Mouse (Mus musculus) neural tube, embryonic 12.5 days (tissue): ENCODE measurements at regions not wholly inside any gene's neighbourhood (a gene's known extent, or its start where the extent isn't known, plus 50 kb on each side); places are given as distances from the start of the nearest gene placed in this dataset.

Experiments
- ATAC-seq: fragments of 200-750 bp; cut with Nextera tagmentation; 2 replicates; pipeline ENCODE4 v1.8.0; 2017; ENCODE audit warnings: low read depth, mild to moderate bottlenecking, moderate TSS enrichment, moderate library complexity; ENCODE audit not compliant: low FRiP score
- H3K27ac ChIP-seq: fragments of 300-500 bp; sonication (generic); 2 replicates; pipeline ENCODE4 v1.5.1; 2016
- H3K27me3 ChIP-seq: fragments of 300-500 bp; sonication (generic); replicated peaks from 2 replicates; pipeline ENCODE4 v1.6.1; 2016; ENCODE audit warnings: mild to moderate bottlenecking
- H3K36me3 ChIP-seq: fragments of 300-500 bp; sonication (generic); 2 replicates; pipeline ENCODE4 v1.6.1; 2016; ENCODE audit warnings: mild to moderate bottlenecking
- H3K4me1 ChIP-seq: fragments of 300-500 bp; sonication (generic); 2 replicates; pipeline ENCODE4 v1.6.1; 2016
- H3K4me2 ChIP-seq: fragments of 300-500 bp; sonication (generic); replicated peaks from 2 replicates; pipeline ENCODE4 v1.6.1; 2016; ENCODE audit warnings: mild to moderate bottlenecking
- H3K4me3 ChIP-seq: fragments of 300-500 bp; sonication (generic); 2 replicates; pipeline ENCODE4 v1.5.1; 2016
- H3K9ac ChIP-seq: fragments of 300-500 bp; sonication (generic); 2 replicates; pipeline ENCODE4 v1.6.1; 2016; ENCODE audit warnings: mild to moderate bottlenecking
- H3K9me3 ChIP-seq: fragments of 300-500 bp; sonication (generic); 2 replicates; pipeline ENCODE4 v1.6.1; 2016; ENCODE audit warnings: mild to moderate bottlenecking
- WGBS: fragments of 180-500 bp; shearing (Covaris S2); methylation state at CpG from one replicate; pipeline ENCODE4 v1.1.7; 2016; 5-methylcytosine and 5-hydroxymethylcytosine counted together

DNA sequence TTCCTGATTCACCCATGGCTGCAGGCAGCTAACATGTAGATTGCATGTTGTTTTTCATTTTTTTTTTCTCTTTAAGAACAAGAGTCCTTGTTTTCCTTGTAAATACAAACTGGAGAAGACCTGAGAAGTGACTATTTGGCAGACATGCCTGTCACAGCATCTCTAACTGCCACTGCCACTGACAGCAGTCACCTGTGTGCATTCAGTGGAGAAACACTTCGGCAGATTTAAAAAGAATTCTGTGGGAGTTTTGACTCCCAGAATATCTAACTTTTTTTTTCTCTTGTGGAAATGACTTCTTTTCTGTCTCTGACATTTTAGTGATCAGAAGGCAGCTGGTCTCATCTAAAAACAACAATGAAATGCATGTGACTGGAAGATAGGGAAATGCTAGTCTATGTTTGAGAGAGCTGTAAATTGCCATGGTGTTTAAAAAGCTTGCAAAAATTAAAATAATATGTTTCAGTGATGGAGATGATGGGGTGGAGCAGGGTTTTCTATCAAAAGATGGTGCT is 526.0 kb upstream of the Agtr1b start:
- H3K36me3 ChIP-seq, result no peaks in the 10 kb centered on the region
- 72% methylated on average over 1 of the region's 1 CpGs for WGBS
- no peaks in the 10 kb centered on the region for H3K4me1 ChIP-seq
- no peak overlapping the region for H3K4me3 ChIP-seq
- ATAC-seq, result no peak
- H3K9me3 ChIP-seq, result no peaks in the 10 kb centered on the region
- H3K27ac ChIP-seq, result no peak overlapping the region
- H3K9ac ChIP-seq, result no peak overlapping the region
- H3K4me2 ChIP-seq, result no peak overlapping the region
- no peaks in the 10 kb centered on the region for H3K27me3 ChIP-seq

DNA sequence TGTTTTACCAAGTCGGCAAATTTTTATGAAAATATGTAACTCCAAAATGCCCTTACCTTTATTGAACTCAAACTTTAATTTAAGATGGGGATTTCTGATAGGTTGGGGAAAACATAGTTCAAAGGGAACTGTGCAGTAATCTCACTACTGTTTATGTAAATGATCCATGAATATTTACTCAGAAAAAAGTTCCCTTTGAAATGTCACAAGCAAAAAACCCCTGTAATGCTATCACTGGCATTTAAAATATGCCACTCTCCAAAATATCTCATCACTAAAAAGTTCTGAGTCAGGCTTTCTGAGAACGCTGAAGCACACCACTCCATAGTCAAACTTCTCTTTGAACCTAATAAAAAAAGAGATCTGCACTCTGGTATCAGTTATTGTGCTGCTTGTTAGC is 497.3 kb upstream of the Agtr1b start:
- Histone ChIP-seq H3K9ac (no peak overlapping the region), H3K27me3 (no peaks in the 10 kb centered on the region), H3K9me3 (no peaks in the 10 kb centered on the region), H3K4me1 (no peaks in the 10 kb centered on the region), H3K27ac (no peak overlapping the region), H3K4me3 (no peak overlapping the region), H3K4me2 (no peak overlapping the region), H3K36me3 (no peaks in the 10 kb centered on the region)
- no peak for ATAC-seq
- 93% methylated on average over 2 of the region's 2 CpGs for WGBS

DNA sequence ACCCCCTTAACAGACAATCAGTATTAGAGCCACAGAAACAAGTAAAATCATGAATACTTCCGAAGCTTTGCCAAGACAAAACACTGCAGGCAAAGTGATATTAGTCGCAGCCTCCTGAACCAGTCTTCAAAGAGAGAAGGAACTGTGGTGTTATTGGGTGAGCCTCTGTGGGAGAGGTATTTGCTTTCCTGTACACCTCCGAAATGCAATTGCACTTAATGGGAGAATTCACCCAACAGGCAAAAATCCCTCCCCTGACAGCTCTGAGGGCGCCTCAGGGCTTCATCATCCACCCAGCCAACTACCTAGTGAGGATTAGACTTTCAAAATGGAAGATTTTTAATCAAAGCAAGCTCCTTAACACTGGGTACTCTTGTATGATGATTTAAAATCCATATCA is 464.1 kb upstream of the Agtr1b start:
- Histone ChIP-seq H3K9ac (no peak overlapping the region), H3K4me2 (no peak overlapping the region), H3K27ac (no peak overlapping the region), H3K4me3 (no peak overlapping the region), H3K36me3 (no peaks in the 10 kb centered on the region), H3K4me1 (no peaks in the 10 kb centered on the region), H3K9me3 (no peaks in the 10 kb centered on the region), H3K27me3 (no peaks in the 10 kb centered on the region)
- 83% methylated on average over 4 of the region's 4 CpGs for WGBS
- no peak for ATAC-seq

DNA sequence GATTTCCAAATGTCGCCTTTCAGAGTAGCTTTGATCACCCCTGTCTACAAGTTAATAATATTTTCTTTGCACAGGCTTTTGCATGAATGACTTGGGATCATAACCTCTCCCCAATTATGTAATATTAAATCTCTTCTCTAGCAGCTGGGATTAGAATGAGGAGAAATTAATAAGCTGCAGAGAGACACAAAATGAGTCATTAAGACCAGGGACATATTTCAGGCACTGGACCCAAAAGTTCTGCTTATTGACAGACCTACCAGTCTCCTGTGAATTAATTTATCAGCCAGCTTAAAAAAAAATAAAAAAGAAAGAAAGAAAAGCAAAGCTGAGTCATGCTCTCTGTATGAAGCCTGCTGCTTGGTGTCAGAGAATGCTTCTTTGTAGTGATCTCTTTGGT is 462.4 kb upstream of the Agtr1b start:
- H3K9ac ChIP-seq, result no peak overlapping the region
- no peak for ATAC-seq
- no peak overlapping the region for H3K27ac ChIP-seq
- 66% methylated on average over 1 of the region's 1 CpGs for WGBS
- no peak overlapping the region for H3K4me3 ChIP-seq
- no peaks in the 10 kb centered on the region for H3K36me3 ChIP-seq
- no peak overlapping the region for H3K4me2 ChIP-seq
- H3K4me1 ChIP-seq, result no peaks in the 10 kb centered on the region
- H3K9me3 ChIP-seq, result no peaks in the 10 kb centered on the region
- no peaks in the 10 kb centered on the region for H3K27me3 ChIP-seq

DNA sequence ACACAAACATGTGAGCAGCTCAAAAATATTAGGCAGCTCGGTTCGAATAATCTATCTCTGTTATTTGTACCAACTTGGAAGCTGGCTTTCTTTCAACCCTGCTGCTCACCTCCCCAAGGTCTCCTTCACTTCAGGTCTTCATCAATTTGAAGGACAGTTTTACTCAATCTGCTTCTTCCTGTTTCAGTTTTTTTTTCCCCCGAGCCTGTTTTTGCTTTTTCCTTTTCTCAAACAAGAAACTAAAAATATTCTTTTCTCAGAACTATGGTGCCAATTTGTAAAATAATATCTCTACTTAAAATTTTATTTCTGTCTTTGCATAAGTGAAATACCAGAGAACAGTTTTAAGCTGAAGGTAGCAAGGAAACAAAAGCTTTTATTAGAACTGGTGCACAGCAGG is 461.8 kb upstream of the Agtr1b start:
- 81% methylated on average over 3 of the region's 3 CpGs for WGBS

DNA sequence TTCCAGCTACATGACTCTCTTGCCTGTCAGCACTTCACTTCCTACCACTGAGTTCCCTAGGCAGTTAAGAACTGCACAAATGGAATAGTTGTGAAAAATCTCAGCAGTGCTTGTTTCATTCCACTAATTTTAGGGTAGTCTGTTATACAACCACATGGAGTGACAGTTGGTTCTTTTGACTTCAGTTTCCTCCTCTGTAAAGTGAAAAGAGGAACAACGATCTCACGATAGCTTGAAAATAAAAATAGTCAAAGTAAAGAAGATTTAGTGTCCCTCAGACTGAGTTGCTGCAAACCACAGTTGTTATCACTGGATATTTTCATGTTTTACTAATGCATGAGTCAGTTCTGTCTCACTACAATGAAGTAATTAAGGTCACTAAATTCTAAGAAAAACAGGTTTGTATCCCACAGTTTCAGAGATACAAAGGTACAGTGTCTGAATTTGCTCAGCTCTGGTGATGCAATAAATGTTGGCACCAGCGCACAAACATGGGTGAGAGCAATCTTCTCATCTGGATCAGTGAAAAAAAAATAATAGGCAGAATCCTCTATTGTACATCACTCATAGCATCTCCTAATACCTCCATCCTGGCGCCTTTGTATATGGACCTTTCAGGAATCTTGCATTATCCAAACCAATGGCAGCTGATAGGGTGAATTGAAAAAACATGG is 458.8 kb upstream of the Agtr1b start:
- no peak overlapping the region for H3K4me3 ChIP-seq
- no peak overlapping the region for H3K27ac ChIP-seq
- no peaks in the 10 kb centered on the region for H3K4me1 ChIP-seq
- no peaks in the 10 kb centered on the region for H3K9me3 ChIP-seq
- no peaks in the 10 kb centered on the region for H3K36me3 ChIP-seq
- H3K4me2 ChIP-seq, result no peak overlapping the region
- 93% methylated on average over 4 of the region's 4 CpGs for WGBS
- H3K9ac ChIP-seq, result no peak overlapping the region
- no peaks in the 10 kb centered on the region for H3K27me3 ChIP-seq
- no peak for ATAC-seq

More for the DNA sequence above, 461.8 kb upstream of the Agtr1b start:
- ATAC-seq, result no peak
- Histone ChIP-seq H3K36me3 (no peaks in the 10 kb centered on the region), H3K9ac (no peak overlapping the region), H3K27ac (no peak overlapping the region), H3K4me1 (no peaks in the 10 kb centered on the region), H3K4me3 (no peak overlapping the region), H3K27me3 (no peaks in the 10 kb centered on the region), H3K9me3 (no peaks in the 10 kb centered on the region), H3K4me2 (no peak overlapping the region)

DNA sequence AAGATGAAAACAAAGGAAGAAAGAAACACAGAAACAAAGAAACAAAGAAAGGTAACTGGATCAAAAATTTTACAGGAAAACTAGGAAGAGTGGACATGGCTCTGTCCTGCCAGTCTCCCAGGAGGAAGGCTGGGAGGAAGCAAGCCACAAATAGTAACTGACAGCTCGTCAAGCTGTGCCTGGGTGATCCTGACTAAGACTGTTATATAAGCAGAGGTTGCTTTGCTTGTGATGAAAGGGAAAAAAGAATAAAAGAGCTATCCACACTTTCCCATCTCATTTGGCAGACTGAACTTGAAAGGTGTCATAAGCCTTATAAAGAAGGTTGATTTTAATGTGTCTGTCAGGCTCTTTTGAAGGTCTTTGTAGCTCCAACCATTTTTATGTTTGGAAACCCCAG is 455.2 kb upstream of the Agtr1b start:
- H3K27me3 ChIP-seq, result no peaks in the 10 kb centered on the region
- H3K4me2 ChIP-seq, result no peak overlapping the region
- no peak for ATAC-seq
- H3K4me3 ChIP-seq, result no peak overlapping the region
- H3K9me3 ChIP-seq, result no peaks in the 10 kb centered on the region
- H3K9ac ChIP-seq, result no peak overlapping the region
- no peak overlapping the region for H3K27ac ChIP-seq
- 57% methylated on average over 1 of the region's 1 CpGs for WGBS
- H3K4me1 ChIP-seq, result no peaks in the 10 kb centered on the region
- no peaks in the 10 kb centered on the region for H3K36me3 ChIP-seq

DNA sequence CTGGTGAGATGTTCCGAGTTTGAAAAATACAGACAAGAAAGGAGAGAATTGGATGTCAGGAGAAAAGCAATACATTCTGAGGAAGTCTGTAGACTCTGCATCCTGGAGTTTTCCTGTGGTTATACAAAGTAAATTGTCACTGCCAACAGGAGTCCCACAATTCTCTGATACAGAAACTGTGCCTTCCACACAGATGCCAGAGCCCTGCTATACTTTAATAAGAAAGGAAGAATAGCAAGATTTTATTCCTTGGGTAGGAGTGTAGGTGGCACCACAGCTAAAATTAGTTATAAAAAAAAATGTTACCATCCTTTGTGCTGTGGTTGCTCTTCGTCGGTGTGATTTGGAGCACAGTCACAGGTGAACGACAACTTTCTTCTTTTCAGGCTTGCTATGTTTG is 454.7 kb upstream of the Agtr1b start:
- H3K9ac ChIP-seq, result no peak overlapping the region
- WGBS, result 91% methylated on average over 4 of the region's 4 CpGs
- H3K4me2 ChIP-seq, result no peak overlapping the region
- no peak overlapping the region for H3K27ac ChIP-seq
- H3K36me3 ChIP-seq, result no peaks in the 10 kb centered on the region
- H3K27me3 ChIP-seq, result no peaks in the 10 kb centered on the region
- no peak overlapping the region for H3K4me3 ChIP-seq
- no peaks in the 10 kb centered on the region for H3K4me1 ChIP-seq
- no peak for ATAC-seq
- H3K9me3 ChIP-seq, result no peaks in the 10 kb centered on the region

DNA sequence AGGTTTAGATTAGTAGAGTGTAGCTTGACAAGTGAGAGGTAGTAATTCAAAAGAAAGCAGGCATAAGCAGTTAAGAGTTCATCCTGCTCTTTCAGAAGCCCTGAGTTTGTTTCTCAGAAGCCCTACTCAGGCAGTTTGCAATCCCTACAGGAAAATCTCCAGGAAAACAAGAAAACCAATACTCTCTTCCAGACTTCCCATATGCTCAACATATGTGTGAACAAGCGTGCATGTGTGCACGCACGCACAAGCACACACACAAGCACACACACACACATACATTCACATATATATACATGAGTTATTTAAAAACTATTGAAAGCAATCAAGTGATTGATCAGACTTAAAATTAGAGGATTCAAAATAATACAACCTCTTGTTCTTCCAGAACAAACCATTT is 453.1 kb upstream of the Agtr1b start:
- 92% methylated on average over 3 of the region's 3 CpGs for WGBS
- H3K27me3 ChIP-seq, result no peaks in the 10 kb centered on the region
- no peak overlapping the region for H3K9ac ChIP-seq
- H3K4me2 ChIP-seq, result no peak overlapping the region
- no peak overlapping the region for H3K27ac ChIP-seq
- ATAC-seq, result no peak
- H3K4me1 ChIP-seq, result no peaks in the 10 kb centered on the region
- no peaks in the 10 kb centered on the region for H3K36me3 ChIP-seq
- no peaks in the 10 kb centered on the region for H3K9me3 ChIP-seq
- no peak overlapping the region for H3K4me3 ChIP-seq

DNA sequence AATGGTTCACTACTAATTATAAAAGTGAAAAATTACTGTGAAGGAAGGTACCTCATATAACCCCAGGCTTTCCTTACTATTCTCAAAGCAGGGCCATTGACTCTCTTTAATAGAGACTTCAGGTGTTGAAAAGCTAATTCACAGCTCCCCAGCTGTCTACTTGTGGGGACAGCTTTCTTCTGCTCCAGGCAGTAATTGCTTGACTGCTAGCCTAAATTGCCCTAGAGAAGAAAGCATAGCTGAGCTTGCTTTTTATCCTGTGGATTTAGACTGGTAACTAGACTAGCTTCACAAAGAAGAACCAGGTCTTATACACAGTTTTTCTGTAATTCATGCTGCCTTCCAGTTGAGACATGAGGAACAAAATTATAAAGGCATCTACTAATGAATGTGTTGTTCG is 452.6 kb upstream of the Agtr1b start:
- Histone ChIP-seq H3K4me1 (no peaks in the 10 kb centered on the region), H3K4me2 (no peak overlapping the region), H3K4me3 (no peak overlapping the region), H3K9ac (no peak overlapping the region), H3K36me3 (no peaks in the 10 kb centered on the region), H3K27me3 (no peaks in the 10 kb centered on the region), H3K27ac (no peak overlapping the region), H3K9me3 (no peaks in the 10 kb centered on the region)
- WGBS, result 53% methylated on average over 1 of the region's 1 CpGs
- no peak for ATAC-seq

DNA sequence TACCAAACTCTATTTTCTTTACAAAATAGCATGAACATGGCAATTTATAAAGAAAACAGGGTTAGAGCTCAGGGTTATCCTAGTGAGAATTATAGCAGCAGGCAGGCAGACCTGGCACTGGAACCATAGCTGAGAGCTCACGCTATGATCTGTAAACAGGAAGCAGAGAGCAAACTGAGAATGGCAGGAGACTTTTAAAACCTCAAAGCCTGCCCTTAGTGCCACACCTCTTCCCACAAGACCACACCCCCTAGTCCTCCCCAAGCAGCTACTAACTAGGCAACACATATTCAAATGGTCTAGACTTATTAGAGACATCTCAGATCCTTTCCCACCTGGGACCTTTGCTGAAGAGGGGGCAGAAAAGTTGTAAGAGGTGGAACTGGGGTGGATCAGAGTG is 449.6 kb upstream of the Agtr1b start:
- Histone ChIP-seq H3K36me3 (no peaks in the 10 kb centered on the region), H3K4me2 (no peak overlapping the region), H3K9ac (no peak overlapping the region), H3K9me3 (no peaks in the 10 kb centered on the region), H3K4me1 (no peaks in the 10 kb centered on the region), H3K27ac (no peak overlapping the region), H3K27me3 (no peaks in the 10 kb centered on the region), H3K4me3 (no peak overlapping the region)
- 61% methylated on average over 1 of the region's 1 CpGs for WGBS
- no peak for ATAC-seq

DNA sequence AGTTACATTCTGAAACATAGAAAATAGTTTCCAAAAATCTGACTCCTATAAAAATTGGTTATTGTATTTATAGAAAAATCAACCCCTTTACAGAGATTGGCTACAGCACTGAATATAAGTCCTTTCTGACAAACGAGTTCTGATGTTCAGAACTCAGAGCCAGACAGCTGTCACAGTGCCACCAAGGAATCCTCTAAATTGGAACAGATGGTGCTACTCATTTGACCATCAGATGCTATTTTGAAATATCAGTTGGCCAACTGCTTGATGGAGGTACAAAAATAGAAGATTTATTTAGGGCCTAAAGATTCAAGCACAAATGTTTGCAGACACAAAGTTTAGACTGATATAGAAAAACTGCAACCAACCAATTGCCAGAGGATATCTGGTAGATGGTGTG is 427.3 kb upstream of the Agtr1b start:
- H3K9ac ChIP-seq, result no peak overlapping the region
- no peaks in the 10 kb centered on the region for H3K9me3 ChIP-seq
- 53% methylated on average over 1 of the region's 1 CpGs for WGBS
- no peak for ATAC-seq
- no peak overlapping the region for H3K4me2 ChIP-seq
- no peaks in the 10 kb centered on the region for H3K36me3 ChIP-seq
- no peaks in the 10 kb centered on the region for H3K27me3 ChIP-seq
- H3K4me3 ChIP-seq, result no peak overlapping the region
- H3K27ac ChIP-seq, result no peak overlapping the region
- H3K4me1 ChIP-seq, result no peaks in the 10 kb centered on the region

DNA sequence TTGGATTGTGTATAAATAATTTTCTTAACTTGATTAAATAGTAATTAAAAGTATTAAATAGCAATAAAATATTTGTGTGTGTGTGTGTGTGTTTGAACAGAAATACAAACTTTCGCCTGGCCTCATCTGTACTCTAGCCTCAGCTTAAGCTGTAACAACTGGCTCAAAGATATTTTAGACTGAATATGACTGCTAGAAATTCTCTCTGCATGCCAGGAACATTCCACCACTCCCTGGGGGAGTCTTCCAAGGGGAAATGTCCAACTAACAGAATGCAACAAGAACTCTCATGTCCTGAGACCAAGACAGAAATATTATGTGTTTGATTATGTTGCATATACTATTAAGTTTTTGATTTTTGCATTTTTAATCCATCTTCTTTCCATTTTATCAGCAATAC is 425.5 kb upstream of the Agtr1b start:
- no peak overlapping the region for H3K4me2 ChIP-seq
- H3K27ac ChIP-seq, result no peak overlapping the region
- H3K4me1 ChIP-seq, result no peaks in the 10 kb centered on the region
- H3K27me3 ChIP-seq, result no peaks in the 10 kb centered on the region
- H3K9ac ChIP-seq, result no peak overlapping the region
- ATAC-seq, result no peak
- WGBS, result 87% methylated on average over 1 of the region's 1 CpGs
- no peaks in the 10 kb centered on the region for H3K9me3 ChIP-seq
- no peaks in the 10 kb centered on the region for H3K36me3 ChIP-seq
- no peak overlapping the region for H3K4me3 ChIP-seq
